Mouse (Mus musculus) cerebellum, adult 2 months (tissue): ENCODE measurements around the gene Ctbp2.

Experiments
- CTCF ChIP-seq: fragments of 200-500 bp; IDR thresholded peaks from 2 replicates; pipeline ENCODE4 v1.5.1; 2011; ENCODE audit warnings: low read depth, mild to moderate bottlenecking, control low read depth, low read length, moderate library complexity, borderline replicate concordance; ENCODE audit not compliant: insufficient read depth
- POLR2A ChIP-seq: fragments of 200-500 bp; IDR thresholded peaks from 2 replicates; pipeline ENCODE4 v1.6.1; 2011; ENCODE audit warnings: low read length, control low read depth, borderline replicate concordance; ENCODE audit not compliant: insufficient read depth

DNA sequence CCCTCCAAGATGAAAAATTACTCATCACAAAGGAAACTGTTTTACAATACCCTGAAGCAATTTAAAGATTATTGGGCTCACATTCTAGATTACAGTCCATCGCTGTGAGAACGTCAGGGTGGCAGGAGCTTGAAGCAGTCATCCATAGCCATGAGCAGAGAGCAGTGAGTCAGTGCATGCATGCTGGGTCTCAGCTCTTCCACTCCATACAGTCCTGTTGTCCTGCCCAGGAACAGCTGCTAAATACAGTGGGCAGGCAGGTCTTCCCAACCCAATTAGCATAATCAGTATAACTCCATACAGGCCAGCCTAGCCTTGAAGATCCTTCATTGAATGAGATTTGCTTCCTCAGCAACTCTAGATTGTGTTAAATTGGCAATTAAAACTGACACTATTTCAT is 148.1 kb downstream of the Ctbp2 start:
- no peak for TF ChIP-seq CTCF
- TF ChIP-seq POLR2A, result no peak
